ENCODE assay signal across 30 mouse cellular contexts in the genomic region with DNA sequence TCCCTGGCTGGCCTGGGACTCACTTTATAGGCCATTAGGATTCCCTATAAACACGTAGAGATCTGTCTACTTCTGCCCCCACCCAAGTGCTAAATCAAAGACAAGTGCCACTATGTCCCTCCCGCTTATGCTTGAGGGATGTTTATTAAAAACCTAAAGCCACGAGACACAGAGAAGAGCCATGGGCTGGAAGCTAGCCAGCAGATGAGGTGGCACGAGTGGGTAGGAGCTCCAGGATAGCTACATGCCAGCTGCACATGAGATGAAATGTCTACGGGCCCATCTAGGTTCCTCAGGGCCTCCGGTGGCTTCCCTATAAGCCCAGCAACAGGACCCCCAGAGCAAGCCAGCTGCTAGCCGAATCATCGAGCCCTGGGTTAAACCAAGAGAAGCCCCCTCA. TPM values are rescaled to one million over a fixed set of nuclear protein-coding genes. Genes with fewer than 3 reads are reported as not detected.
DNase-seq lines count a peak whose midpoint lies in the region; ATAC-seq and TF ChIP-seq lines count a peak whose summit lies in the region.
"Had no signal": no experiment of that assay in that cellular context is flagged by ENCODE, and none has a peak within 500 bp of the region (broad histone marks: within the 10 kb centered on the region; RNA-seq: fewer than 3 reads in every experiment).

No protein-coding gene starts in this region.

- H3K4me3 ChIP-seq in midbrain, postnatal 0 days (ENCODE audit: low read depth, low read length) = no peak overlapping the region
- H3K4me3 ChIP-seq: embryonic facial prominence, embryonic 10.5 days; embryonic facial prominence, embryonic 15.5 days; forebrain, embryonic 13.5 days; heart, embryonic 13.5 days; hindbrain, embryonic 15.5 days; neural tube, embryonic 15.5 days; stomach, embryonic 15.5 days had no signal

- peak; percentile 48 for DNase-seq in layer of hippocampus, adult 11-12 months (ENCODE audit: low spot score)
- no peak for DNase-seq in layer of hippocampus, postnatal 10 days (ENCODE audit: low spot score in 2 of 2)
- peak; percentile 80 for DNase-seq in brain, adult 2 months (ENCODE audit: low read depth, low spot score)
- peak; percentile 62 to 88 for DNase-seq in left cerebral cortex, postnatal 25 days (ENCODE audit: low spot score in 2 of 2)
- peak; percentile 65 to 67 for DNase-seq in right cerebral cortex, postnatal 36 days (ENCODE audit: low spot score in 2 of 2)
- no peak for DNase-seq in midbrain, postnatal 0 days (ENCODE audit: low spot score)
- DNase-seq in yolk sac, embryonic 10.5 days (ENCODE audit: low spot score) = no peak
- DNase-seq: adrenal gland, postnatal 36 days; cerebellum, adult 2 months; gastrocnemius, postnatal 10 days; heart, postnatal 10 days; kidney, adult 11 months; kidney, postnatal 14 days; liver; lung, adult 2 months; lung, postnatal 10 days; midbrain, embryonic 14.5 days; retina, postnatal 1 day; thymus, postnatal 14 days had no signal

- H3K9me3 ChIP-seq in midbrain, postnatal 0 days (ENCODE audit: low read length) = no peaks in the 10 kb centered on the region
- H3K9me3 ChIP-seq: embryonic facial prominence, embryonic 10.5 days; embryonic facial prominence, embryonic 15.5 days; forebrain, embryonic 13.5 days; heart, embryonic 13.5 days; hindbrain, embryonic 15.5 days; neural tube, embryonic 15.5 days; stomach, embryonic 15.5 days had no signal

- WGBS in midbrain, postnatal 0 days = 82% methylated on average over 8 of the region's 8 CpGs

- TF ChIP-seq CTCF in midbrain, postnatal 0 days (IDR thresholded peaks at IDR 0.05) = no peak

- no peak overlapping the region for H3K9ac ChIP-seq in midbrain, postnatal 0 days (replicated peaks; ENCODE audit: low read length, poor library complexity, severe bottlenecking)
- H3K9ac ChIP-seq: embryonic facial prominence, embryonic 15.5 days; forebrain, embryonic 13.5 days; heart, embryonic 13.5 days; hindbrain, embryonic 15.5 days; liver, embryonic 14.5 days; neural tube, embryonic 15.5 days; stomach, embryonic 15.5 days had no signal

- H3K27me3 ChIP-seq in midbrain, postnatal 0 days (ENCODE audit: insufficient read depth, low read length) = no peaks in the 10 kb centered on the region
- H3K27me3 ChIP-seq: embryonic facial prominence, embryonic 15.5 days; forebrain, embryonic 13.5 days; hindbrain, embryonic 15.5 days; neural tube, embryonic 15.5 days; stomach, embryonic 15.5 days had no signal

- no peaks in the 10 kb centered on the region for H3K4me1 ChIP-seq in midbrain, postnatal 0 days (ENCODE audit: insufficient read depth, low read length)
- H3K4me1 ChIP-seq: forebrain, embryonic 13.5 days; hindbrain, embryonic 15.5 days had no signal

- no peak overlapping the region for H3K4me2 ChIP-seq in midbrain, postnatal 0 days (ENCODE audit: low read depth, low read length, poor library complexity, severe bottlenecking)
- H3K4me2 ChIP-seq: embryonic facial prominence, embryonic 15.5 days; forebrain, embryonic 13.5 days; heart, embryonic 13.5 days; hindbrain, embryonic 15.5 days; neural tube, embryonic 15.5 days; stomach, embryonic 15.5 days had no signal

- ATAC-seq in midbrain, postnatal 0 days (ENCODE audit: low FRiP score) = no peak
- ATAC-seq: CD4-positive, CD25-positive, alpha-beta regulatory T cell, adult 4 months; forebrain, embryonic 13.5 days; inflammation-experienced regulatory T-cells, adult 6 months had no signal

- peaks cover 34% of the 10 kb centered on the region for H3K36me3 ChIP-seq in midbrain, postnatal 0 days (ENCODE audit: insufficient read depth, low read length)
- H3K36me3 ChIP-seq: embryonic facial prominence, embryonic 10.5 days; embryonic facial prominence, embryonic 15.5 days; heart, embryonic 13.5 days had no signal

- intact Hi-C loops in left cerebral cortex, postnatal 25 days (cut with DNase I) = no loop called here

- no peak overlapping the region for H3K27ac ChIP-seq in midbrain, postnatal 0 days (ENCODE audit: low read depth, low read length)
- H3K27ac ChIP-seq: embryonic facial prominence, embryonic 10.5 days; embryonic facial prominence, embryonic 15.5 days; forebrain, embryonic 13.5 days; heart, embryonic 13.5 days; hindbrain, embryonic 15.5 days; liver, embryonic 14.5 days; macrophage; neural tube, embryonic 15.5 days; stomach, embryonic 15.5 days had no signal

RNA-seq across cellular contexts. Expression of a gene that starts 25.2 kb away (rescaled TPM):
- 10 to 100 TPM; 51.7 to 60.2 TPM for total RNA-seq in layer of hippocampus, postnatal 10 days (2021)
- total RNA-seq in left cerebral cortex, postnatal 25 days (2021) = 10 to 100 TPM; 45.1 to 50.7 TPM
- 48.5 and 48.9 TPM in 2 replicates for total RNA-seq in midbrain, postnatal 0 days (2014; rRNA removed)
- 135 and 142 TPM in 2 replicates for polyA plus RNA-seq in midbrain, postnatal 0 days (2015; fragmentation: Nextera tagmentation; extraction: Ambion mirVana)

RNA-seq across cellular contexts. Expression of a gene that starts 48.1 kb away (rescaled TPM):
- total RNA-seq in layer of hippocampus, postnatal 10 days (2021) = 100 to 1,000 TPM; 255 to 270 TPM
- total RNA-seq in left cerebral cortex, postnatal 25 days (2021) = 100 to 1,000 TPM; 295 to 315 TPM
- 234 and 253 TPM in 2 replicates for total RNA-seq in midbrain, postnatal 0 days (2014; rRNA removed)
- 141 and 152 TPM in 2 replicates for polyA plus RNA-seq in midbrain, postnatal 0 days (2015; fragmentation: Nextera tagmentation; extraction: Ambion mirVana)

Comparison
In these comparisons a context has a peak if more than half of its experiments do, and no peak if none do; other contexts are left out.
1. DNase-seq: peak in layer of hippocampus, adult 11-12 months (single experiment), brain, adult 2 months (single experiment), left cerebral cortex, postnatal 25 days (2 of 2) and right cerebral cortex, postnatal 36 days (2 of 2); none in layer of hippocampus, postnatal 10 days (0 of 2), midbrain, postnatal 0 days (single experiment) and yolk sac, embryonic 10.5 days (single experiment).